Mouse (Mus musculus) embryonic facial prominence, embryonic 13.5 days (tissue): ENCODE data around the gene Btg1-ps1. TPM values are rescaled to one million over a fixed set of nuclear protein-coding genes. Genes with fewer than 3 reads are reported as not detected.
"Not testable (repeated sequence)": the region's sequence is repeated elsewhere in the genome, so short reads cannot be mapped to it uniquely, and the experiment has no call there.

Experiments used
- ATAC-seq: fragments of 200-750 bp; cut with Nextera tagmentation; 2 replicates; pipeline ENCODE4 v1.8.0; 2017; ENCODE audit warnings: low read depth; ENCODE audit not compliant: insufficient number of reproducible peaks, insufficient read depth, low FRiP score, low TSS enrichment
- H3K27ac ChIP-seq: fragments of 300-500 bp; sonication (generic); 2 replicates; pipeline ENCODE4 v1.5.1; 2015; ENCODE audit warnings: moderate library complexity, mild to moderate bottlenecking, inconsistent platforms
- H3K27me3 ChIP-seq: fragments of 300-500 bp; sonication (generic); 2 replicates; pipeline ENCODE4 v1.6.1; 2015; ENCODE audit warnings: mild to moderate bottlenecking, inconsistent platforms
- H3K36me3 ChIP-seq: fragments of 300-500 bp; sonication (generic); 2 replicates; pipeline ENCODE4 v1.6.1; 2015; ENCODE audit warnings: mild to moderate bottlenecking, inconsistent platforms
- H3K4me1 ChIP-seq: fragments of 300-500 bp; sonication (generic); 2 replicates; pipeline ENCODE4 v1.6.1; 2015; ENCODE audit warnings: inconsistent platforms
- H3K4me2 ChIP-seq: fragments of 300-500 bp; sonication (generic); 2 replicates; pipeline ENCODE4 v1.6.1; 2015; ENCODE audit warnings: moderate library complexity, mild to moderate bottlenecking, inconsistent platforms
- H3K4me3 ChIP-seq: fragments of 300-500 bp; sonication (generic); 2 replicates; pipeline ENCODE4 v1.5.1; 2015; ENCODE audit warnings: mild to moderate bottlenecking, inconsistent platforms
- H3K9ac ChIP-seq: fragments of 300-500 bp; sonication (generic); 2 replicates; pipeline ENCODE4 v1.6.1; 2015; ENCODE audit warnings: mild to moderate bottlenecking, inconsistent platforms
- H3K9me3 ChIP-seq: fragments of 300-500 bp; sonication (generic); 2 replicates; pipeline ENCODE4 v1.6.1; 2016; ENCODE audit warnings: inconsistent platforms
- WGBS: fragments of 180-500 bp; shearing (Covaris S2); methylation state at CpG from one replicate; pipeline ENCODE4 v1.1.7; 2015; ENCODE audit warnings: mixed read lengths; 5-methylcytosine and 5-hydroxymethylcytosine counted together
- polyA plus RNA-seq: library from polyadenylated mRNA; unstranded; fragments of >200 nt; fragmentation: Nextera tagmentation; extraction: Ambion mirVana; gene quantifications from 2 replicates; pipeline ENCODE4 v1.2.1, GENCODE M21; 2015

The Btg1-ps1 gene
- polyA plus RNA-seq, result not detected in 2 replicates

DNA sequence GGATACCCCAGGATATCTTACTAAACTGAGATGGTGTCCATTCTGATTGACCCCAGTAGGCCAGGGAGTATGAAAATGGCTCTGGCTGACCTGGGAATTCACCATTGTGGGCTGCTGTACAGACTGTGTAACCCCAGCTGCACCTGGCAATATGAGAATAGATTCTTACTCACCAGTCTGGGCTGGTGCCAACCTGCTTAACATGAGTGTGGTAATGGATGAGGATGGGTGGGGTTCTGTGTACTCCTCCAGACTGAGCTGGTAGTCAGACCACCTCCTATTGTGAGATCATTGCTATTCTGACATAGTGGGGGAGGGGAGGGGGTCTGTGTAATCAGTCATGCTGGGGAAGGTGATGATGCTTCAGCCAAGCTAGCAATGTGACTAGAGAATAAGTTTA is at the start of gene Btg1-ps1:
TSS of gene Btg1-ps1 (minus strand) at position 219 of the 400 bp plus-strand sequence.
- not testable (repeated sequence) for H3K4me3 ChIP-seq, H3K9me3 ChIP-seq, H3K27ac ChIP-seq, H3K36me3 ChIP-seq, H3K4me2 ChIP-seq, H3K4me1 ChIP-seq, ATAC-seq, H3K9ac ChIP-seq, H3K27me3 ChIP-seq

GRCm38 (mm10) chrX:38066175-38066574 is 47.6 kb upstream of the Btg1-ps1 start, which contains the start of gene Rhox10:
Rhox10 (plus strand) TSS chrX:38066475.
- Histone ChIP-seq H3K27ac (no peak within 1 kb of the TSS), H3K4me3 (no peak within 1 kb of the TSS), H3K27me3 (no peaks in the 10 kb centered on the region), H3K4me2 (no peak within 1 kb of the TSS), H3K4me1 (no peaks in the 10 kb centered on the region), H3K9me3 (no peaks in the 10 kb centered on the region), H3K9ac (no peak within 1 kb of the TSS), H3K36me3 (no peaks in the 10 kb centered on the region)
- no peak for ATAC-seq
- 85% methylated on average over 11 of the region's 11 CpGs for WGBS

GRCm38 (mm10) chrX:38061544-38061943 is 42.9 kb upstream of the Btg1-ps1 start:
- WGBS, result 0% methylated on average over 1 of the region's 1 CpGs
- no peak for ATAC-seq
- Histone ChIP-seq H3K27me3 (no peaks in the 10 kb centered on the region), H3K36me3 (no peaks in the 10 kb centered on the region), H3K4me3 (no peak overlapping the region), H3K9me3 (no peaks in the 10 kb centered on the region), H3K4me2 (no peak overlapping the region), H3K4me1 (no peaks in the 10 kb centered on the region), H3K27ac (no peak overlapping the region), H3K9ac (no peak overlapping the region)

- not testable (repeated sequence) for H3K27me3 ChIP-seq, ATAC-seq, H3K27ac ChIP-seq, H3K4me2 ChIP-seq, H3K36me3 ChIP-seq, H3K9ac ChIP-seq, H3K4me3 ChIP-seq, H3K4me1 ChIP-seq, H3K9me3 ChIP-seq
Measured at GRCm38 (mm10) chrX:38043014-38043413, 24.4 kb upstream of the Btg1-ps1 start, which contains the start of gene Btg1-ps2. Btg1-ps2 (minus strand) TSS chrX:38043114.

- no peak overlapping the region for H3K4me2 ChIP-seq
- no peak overlapping the region for H3K4me3 ChIP-seq
- no peaks in the 10 kb centered on the region for H3K9me3 ChIP-seq
- no peak for ATAC-seq
- H3K36me3 ChIP-seq, result no peaks in the 10 kb centered on the region
- H3K4me1 ChIP-seq, result no peaks in the 10 kb centered on the region
- no peak overlapping the region for H3K27ac ChIP-seq
- WGBS, result 89% methylated on average over 5 of the region's 5 CpGs
- H3K9ac ChIP-seq, result no peak overlapping the region
- H3K27me3 ChIP-seq, result no peaks in the 10 kb centered on the region
Measured at GRCm38 (mm10) chrX:38039666-38040065, 21.1 kb upstream of the Btg1-ps1 start.

DNA sequence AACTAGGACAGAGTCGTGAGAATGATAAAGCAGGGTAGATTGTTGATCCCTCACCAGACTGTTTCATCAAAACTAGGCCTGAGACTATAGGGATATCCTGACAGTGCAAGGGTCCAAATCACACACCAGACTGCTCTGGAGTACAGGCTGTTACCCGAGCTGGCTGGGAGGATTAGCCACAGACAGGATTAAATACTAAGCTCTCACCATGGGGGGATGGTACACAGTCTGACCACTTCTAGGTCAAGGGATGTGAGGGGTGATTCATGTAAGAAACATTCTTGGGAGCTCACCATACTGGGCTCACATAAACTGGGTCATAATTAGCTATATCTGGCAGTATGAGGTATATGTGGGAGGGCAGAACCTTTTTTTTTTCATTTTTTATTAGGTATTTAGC is 15.2 kb upstream of the Btg1-ps1 start:
- no peak for ATAC-seq
- no peaks in the 10 kb centered on the region for H3K9me3 ChIP-seq
- H3K27ac ChIP-seq, result no peak overlapping the region
- no peaks in the 10 kb centered on the region for H3K27me3 ChIP-seq
- no peak overlapping the region for H3K4me2 ChIP-seq
- WGBS, result 61% methylated on average over 2 of the region's 2 CpGs
- H3K4me1 ChIP-seq, result no peaks in the 10 kb centered on the region
- no peak overlapping the region for H3K4me3 ChIP-seq
- H3K36me3 ChIP-seq, result no peaks in the 10 kb centered on the region
- no peak overlapping the region for H3K9ac ChIP-seq

- 55% methylated on average over 2 of the region's 2 CpGs for WGBS
- Histone ChIP-seq H3K9ac (no peak overlapping the region), H3K27ac (no peak overlapping the region), H3K36me3 (no peaks in the 10 kb centered on the region), H3K9me3 (no peaks in the 10 kb centered on the region), H3K27me3 (no peaks in the 10 kb centered on the region), H3K4me2 (no peak overlapping the region), H3K4me1 (no peaks in the 10 kb centered on the region), H3K4me3 (no peak overlapping the region)
- no peak for ATAC-seq
Measured at GRCm38 (mm10) chrX:38008756-38009155, 9.9 kb downstream of the Btg1-ps1 start.

Other genes with a start within 250 kb of the Btg1-ps1 start
- gene Rhox5, start 214.0 kb downstream of the Btg1-ps1 start, polyA plus RNA-seq, result 1.8 and 1.9 TPM in 2 replicates
- gene Rhox6, start 191.9 kb downstream of the Btg1-ps1 start, polyA plus RNA-seq, result not detected in 2 replicates
- gene Rhox7a, start 187.1 kb downstream of the Btg1-ps1 start, polyA plus RNA-seq, result not detected in 2 replicates
- gene Rhox8, start 139.9 kb downstream of the Btg1-ps1 start, polyA plus RNA-seq, result not detected in 2 replicates
- gene Rhox7b, start 121.6 kb downstream of the Btg1-ps1 start, polyA plus RNA-seq, result not detected in 2 replicates
- not detected in 2 replicates for gene Rhox9, start 117.0 kb downstream of the Btg1-ps1 start, polyA plus RNA-seq
- not detected in 2 replicates for gene Btg1-ps2, start 24.3 kb upstream of the Btg1-ps1 start, polyA plus RNA-seq
- gene Rhox10, start 47.7 kb upstream of the Btg1-ps1 start, polyA plus RNA-seq, result not detected in 2 replicates
- not detected in 2 replicates for gene Rhox11, start 66.3 kb upstream of the Btg1-ps1 start, polyA plus RNA-seq
- not detected in 2 replicates for gene Rhox12, start 92.1 kb upstream of the Btg1-ps1 start, polyA plus RNA-seq
- gene Rhox13, start 102.4 kb upstream of the Btg1-ps1 start, polyA plus RNA-seq, result not detected in 2 replicates
- 4.5 and 4.7 TPM in 2 replicates for gene Zbtb33, start 171.0 kb upstream of the Btg1-ps1 start, polyA plus RNA-seq
- 33.0 and 34.2 TPM in 2 replicates for gene Tmem255a, start 233.6 kb upstream of the Btg1-ps1 start, polyA plus RNA-seq